Mouse (Mus musculus) liver, embryonic 13.5 days (tissue): ENCODE measurements around the gene Nkx2-3. TPM values are rescaled to one million over a fixed set of nuclear protein-coding genes. Genes with fewer than 3 reads are reported as not detected.

Experiments used
- ATAC-seq: fragments of 200-750 bp; cut with Nextera tagmentation; 2 replicates; pipeline ENCODE4 v1.8.0; 2017; ENCODE audit warnings: low read depth, mild to moderate bottlenecking, moderate number of reproducible peaks, moderate library complexity
- DNase-seq: peaks from one replicate; pipeline ENCODE4 v3.0.0; 2022
- H3K27ac ChIP-seq: fragments of 300-500 bp; sonication (generic); 2 replicates; pipeline ENCODE4 v1.5.1; 2015; ENCODE audit warnings: moderate library complexity, mild to moderate bottlenecking, inconsistent platforms
- H3K27me3 ChIP-seq: fragments of 300-500 bp; sonication (generic); 2 replicates; pipeline ENCODE4 v1.6.1; 2015; ENCODE audit warnings: mild to moderate bottlenecking, inconsistent platforms
- H3K36me3 ChIP-seq: fragments of 300-500 bp; sonication (generic); 2 replicates; pipeline ENCODE4 v1.6.1; 2015; ENCODE audit warnings: mild to moderate bottlenecking, inconsistent platforms
- H3K4me1 ChIP-seq: fragments of 300-500 bp; sonication (generic); replicated peaks from 2 replicates; pipeline ENCODE4 v1.6.1; 2015; ENCODE audit warnings: inconsistent platforms
- H3K4me2 ChIP-seq: fragments of 300-500 bp; sonication (generic); 2 replicates; pipeline ENCODE4 v1.6.1; 2015; ENCODE audit warnings: inconsistent platforms, mild to moderate bottlenecking, moderate library complexity
- H3K4me3 ChIP-seq: fragments of 300-500 bp; sonication (generic); replicated peaks from 2 replicates; pipeline ENCODE4 v1.5.1; 2015; ENCODE audit warnings: mild to moderate bottlenecking, inconsistent platforms
- H3K9ac ChIP-seq: fragments of 300-500 bp; sonication (generic); 2 replicates; pipeline ENCODE4 v1.6.1; 2015; ENCODE audit warnings: mild to moderate bottlenecking, inconsistent platforms
- H3K9me3 ChIP-seq: fragments of 300-500 bp; sonication (generic); replicated peaks from 2 replicates; pipeline ENCODE4 v1.6.1; 2016; ENCODE audit warnings: inconsistent platforms
- WGBS: fragments of 180-500 bp; shearing (Covaris S2); methylation state at CpG from one replicate; pipeline ENCODE4 v1.1.7; 2015; ENCODE audit not compliant: insufficient replicate concordance; 5-methylcytosine and 5-hydroxymethylcytosine counted together
- polyA plus RNA-seq: library from polyadenylated mRNA; unstranded; fragments of >200 nt; fragmentation: Nextera tagmentation; extraction: Ambion mirVana; gene quantifications from 2 replicates; pipeline ENCODE4 v1.2.1, GENCODE M21; 2015

Nkx2-3 gene
- polyA plus RNA-seq, 1 experiment from 2014 or later: 0.21 TPM

DNA sequence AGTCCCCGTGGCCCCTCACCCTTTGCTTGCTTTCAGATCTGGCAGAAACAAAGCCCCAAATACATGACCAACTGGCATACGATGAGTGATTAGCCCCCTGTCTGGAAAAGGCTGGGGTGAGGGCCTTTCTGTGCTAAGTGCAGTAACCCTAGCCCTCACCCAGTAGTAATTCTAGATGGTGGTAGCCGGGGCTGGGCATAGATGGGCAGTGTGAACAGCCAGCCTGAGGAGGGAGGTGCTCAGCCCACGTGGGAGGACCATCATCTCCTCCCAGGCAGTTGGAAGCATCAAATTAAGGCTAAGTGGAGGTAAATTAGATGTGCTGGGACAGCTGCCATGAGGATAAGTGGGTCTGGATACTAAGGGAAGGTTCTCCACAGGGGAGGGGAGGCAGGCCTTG is 17.0 kb downstream of the Nkx2-3 start:
- Histone ChIP-seq H3K4me1 (0 out of 2 replicates have a peak, but pooled peaks cover 5% of the 10 kb centered on the region), H3K9me3 (no peaks in the 10 kb centered on the region), H3K9ac (no peak overlapping the region), H3K27ac (no peak overlapping the region), H3K36me3 (no peaks in the 10 kb centered on the region), H3K4me2 (no peak overlapping the region), H3K27me3 (peaks cover 34% of the 10 kb centered on the region), H3K4me3 (no peak overlapping the region)
- ATAC-seq (no peak), DNase-seq (no peak)
- 53% methylated on average over 4 of the region's 4 CpGs for WGBS

DNA sequence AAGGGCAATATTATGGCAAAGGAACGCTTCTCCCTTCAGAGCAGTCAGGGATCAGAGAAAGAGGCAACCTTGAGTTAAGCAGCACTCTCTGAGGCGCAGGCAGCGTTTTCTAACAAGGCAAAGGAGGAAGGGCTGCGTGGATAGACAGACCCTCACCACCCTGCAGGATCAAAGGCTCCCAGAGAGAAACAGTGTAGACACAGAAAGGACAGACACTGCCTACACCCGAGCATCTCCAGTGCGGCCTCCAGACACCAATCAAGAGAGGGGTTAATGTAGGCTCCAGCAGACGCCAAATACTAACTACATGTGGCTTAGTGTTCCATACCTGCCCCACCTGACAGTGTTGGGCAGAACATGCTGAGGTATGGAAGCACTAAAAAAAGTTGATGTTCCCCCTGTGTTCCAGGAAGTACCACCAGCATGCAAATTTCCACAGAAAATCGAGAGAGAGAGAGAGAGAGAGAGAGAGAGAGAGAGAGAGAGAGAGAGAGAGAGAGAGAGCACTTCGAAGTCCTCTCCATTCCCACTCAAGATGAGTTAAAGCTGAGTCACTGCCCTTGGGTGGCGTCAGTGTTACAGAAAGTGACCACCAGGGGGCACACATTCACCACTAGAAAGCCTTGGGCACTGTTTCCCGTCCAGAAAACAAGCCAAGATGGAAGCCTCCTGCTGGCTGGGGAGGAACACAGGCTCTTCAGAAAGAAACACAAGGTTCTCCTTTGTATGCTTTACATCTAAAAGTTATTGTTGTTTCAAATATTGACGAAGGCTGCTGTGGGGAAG is 18.5 kb downstream of the Nkx2-3 start:
- no peak overlapping the region for H3K27ac ChIP-seq
- ATAC-seq (peak; percentile 73), DNase-seq (peak; percentile 67)
- no peak overlapping the region for H3K4me3 ChIP-seq
- no peaks in the 10 kb centered on the region for H3K36me3 ChIP-seq
- H3K9ac ChIP-seq: no peak overlapping the region
- 0 out of 2 replicates have a peak, but pooled peaks cover 5% of the 10 kb centered on the region for H3K4me1 ChIP-seq
- H3K27me3 ChIP-seq: peaks cover 23% of the 10 kb centered on the region
- H3K4me2 ChIP-seq: no peak overlapping the region
- WGBS: 26% methylated on average over 12 of the region's 12 CpGs
- no peaks in the 10 kb centered on the region for H3K9me3 ChIP-seq

DNA sequence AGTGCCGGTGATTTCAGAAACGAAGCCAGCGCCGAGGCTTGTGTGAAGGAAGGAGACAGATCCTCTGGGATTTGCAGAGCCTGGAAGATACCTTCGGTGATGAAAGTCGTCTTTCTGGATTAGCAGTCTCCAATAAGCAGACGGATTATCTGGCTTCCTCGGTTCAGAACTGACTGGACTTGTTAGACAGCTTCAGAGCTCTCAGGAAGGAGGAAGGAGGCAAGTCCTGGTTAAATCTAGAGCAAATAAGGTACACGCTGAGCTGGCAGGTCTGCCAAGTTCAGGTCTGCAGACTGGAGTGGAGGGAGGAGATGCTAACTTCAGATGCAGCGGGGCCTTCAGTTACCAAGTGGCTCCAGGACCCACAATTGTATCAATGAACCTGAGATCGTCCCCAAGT is 29.7 kb downstream of the Nkx2-3 start:
- Histone ChIP-seq H3K4me2 (no peak overlapping the region), H3K4me1 (no peaks in the 10 kb centered on the region; the same call in 1 of the 2 replicates), H3K27ac (no peak overlapping the region), H3K9ac (no peak overlapping the region), H3K9me3 (no peaks in the 10 kb centered on the region), H3K36me3 (no peaks in the 10 kb centered on the region), H3K4me3 (no peak overlapping the region), H3K27me3 (no peaks in the 10 kb centered on the region)
- DNase-seq: no peak
- no peak for ATAC-seq
- 57% methylated on average over 11 of the region's 11 CpGs for WGBS

DNA sequence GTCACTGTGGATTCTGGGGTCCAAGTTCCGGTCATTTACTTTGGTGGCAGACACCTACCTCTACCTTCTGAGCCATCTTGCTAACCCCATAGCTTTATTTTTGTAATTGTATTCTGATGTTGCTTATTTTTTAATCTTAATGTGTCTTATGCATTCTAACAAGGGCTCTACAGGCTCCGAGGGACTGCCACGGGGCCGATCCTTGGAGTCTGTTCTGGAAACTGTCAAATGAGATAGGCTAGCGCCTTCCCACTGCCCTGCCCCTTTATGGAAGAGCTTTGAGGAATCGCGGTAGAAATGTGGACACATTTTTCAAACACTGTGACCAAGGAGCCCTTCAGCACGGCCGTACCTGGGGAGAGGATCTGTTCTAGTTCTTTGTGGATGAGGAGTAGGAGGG is 30.7 kb downstream of the Nkx2-3 start:
- ATAC-seq: no peak
- WGBS: 64% methylated on average over 9 of the region's 9 CpGs
- Histone ChIP-seq H3K27ac (no peak overlapping the region), H3K4me2 (no peak overlapping the region), H3K27me3 (no peaks in the 10 kb centered on the region), H3K9ac (no peak overlapping the region), H3K9me3 (no peaks in the 10 kb centered on the region), H3K36me3 (no peaks in the 10 kb centered on the region), H3K4me3 (no peak overlapping the region), H3K4me1 (no peaks in the 10 kb centered on the region; the same call in 1 of the 2 replicates)
- DNase-seq: no peak

DNA sequence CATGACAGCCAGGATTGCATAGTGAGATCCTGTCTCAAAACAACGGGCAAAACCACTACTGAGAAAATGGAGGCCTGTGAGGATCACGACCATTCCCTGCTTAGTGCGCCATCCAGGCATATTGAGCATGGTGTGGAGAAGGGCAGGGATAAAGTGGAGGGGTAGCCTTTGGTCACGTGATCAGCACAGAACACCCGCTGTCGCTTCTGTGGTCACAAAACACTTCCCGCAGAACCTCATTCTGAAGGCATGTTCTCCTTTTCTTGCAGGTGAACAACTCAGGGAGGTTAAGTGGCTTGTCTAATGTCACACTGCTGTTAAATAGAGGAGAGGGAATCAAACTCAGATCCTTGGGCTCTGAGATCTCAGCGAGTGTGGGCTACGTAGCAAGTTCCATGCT is 33.4 kb downstream of the Nkx2-3 start:
- 46% methylated on average over 9 of the region's 9 CpGs for WGBS
- Histone ChIP-seq H3K27me3 (no peaks in the 10 kb centered on the region), H3K9me3 (no peaks in the 10 kb centered on the region), H3K4me1 (no peaks in the 10 kb centered on the region; the same call in 1 of the 2 replicates), H3K9ac (no peak overlapping the region), H3K4me3 (no peak overlapping the region), H3K36me3 (no peaks in the 10 kb centered on the region), H3K4me2 (no peak overlapping the region), H3K27ac (no peak overlapping the region)
- DNase-seq (no peak), ATAC-seq (no peak)

DNA sequence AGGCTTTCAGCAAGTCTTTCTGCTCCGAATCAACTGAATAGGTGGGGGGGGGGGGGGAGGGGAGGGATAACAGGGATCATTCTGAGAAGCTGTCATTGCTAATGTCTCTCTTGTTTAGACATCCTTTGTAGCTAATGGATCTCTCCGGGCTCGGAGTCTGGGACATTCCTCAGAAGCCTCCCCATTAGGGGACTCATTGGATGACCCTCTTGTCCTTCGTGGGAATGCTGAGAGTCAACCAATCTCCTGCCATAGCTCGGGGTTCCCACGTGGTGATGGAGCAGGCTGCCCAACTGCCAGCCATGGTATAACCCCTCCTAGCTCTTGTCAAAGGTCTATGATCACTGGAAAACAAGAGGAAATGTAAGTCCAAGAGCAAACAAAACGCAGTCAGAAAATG is 34.7 kb downstream of the Nkx2-3 start:
- no peaks in the 10 kb centered on the region; the same call in 1 of the 2 replicates for H3K4me1 ChIP-seq
- no peak overlapping the region for H3K4me2 ChIP-seq
- no peaks in the 10 kb centered on the region for H3K9me3 ChIP-seq
- H3K27me3 ChIP-seq: peaks cover 6% of the 10 kb centered on the region; the same call in 1 of the 2 replicates
- WGBS: 48% methylated on average over 7 of the region's 7 CpGs
- H3K36me3 ChIP-seq: no peaks in the 10 kb centered on the region
- ATAC-seq (no peak), DNase-seq (no peak)
- no peak overlapping the region for H3K27ac ChIP-seq
- no peak overlapping the region for H3K4me3 ChIP-seq
- no peak overlapping the region for H3K9ac ChIP-seq

DNA sequence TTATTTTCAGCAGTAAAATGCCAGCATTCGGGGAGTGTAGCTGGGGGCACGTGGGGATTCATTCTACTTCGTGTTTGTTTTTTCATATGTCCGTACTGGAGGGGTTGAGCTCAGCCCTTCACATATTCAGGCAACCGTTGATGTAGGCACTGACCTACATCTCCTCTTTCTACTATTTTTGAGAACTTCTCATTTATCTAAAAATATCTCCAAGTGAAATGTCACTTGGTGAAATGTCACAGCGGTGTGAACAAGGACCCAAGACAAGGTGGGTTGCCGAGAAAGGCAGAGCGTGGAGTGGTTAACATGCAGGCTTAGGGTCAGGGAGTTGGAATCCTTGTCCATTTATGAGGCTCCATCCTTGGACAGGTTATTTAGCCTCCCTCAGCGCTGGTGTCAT is 35.1 kb downstream of the Nkx2-3 start:
- Histone ChIP-seq H3K36me3 (no peaks in the 10 kb centered on the region), H3K4me3 (no peak overlapping the region), H3K4me1 (no peaks in the 10 kb centered on the region; the same call in 1 of the 2 replicates), H3K4me2 (no peak overlapping the region), H3K9me3 (no peaks in the 10 kb centered on the region), H3K27me3 (peaks cover 10% of the 10 kb centered on the region; the same call in 1 of the 2 replicates), H3K27ac (no peak overlapping the region), H3K9ac (no peak overlapping the region)
- WGBS: 53% methylated on average over 9 of the region's 9 CpGs
- DNase-seq (no peak), ATAC-seq (no peak)

DNA sequence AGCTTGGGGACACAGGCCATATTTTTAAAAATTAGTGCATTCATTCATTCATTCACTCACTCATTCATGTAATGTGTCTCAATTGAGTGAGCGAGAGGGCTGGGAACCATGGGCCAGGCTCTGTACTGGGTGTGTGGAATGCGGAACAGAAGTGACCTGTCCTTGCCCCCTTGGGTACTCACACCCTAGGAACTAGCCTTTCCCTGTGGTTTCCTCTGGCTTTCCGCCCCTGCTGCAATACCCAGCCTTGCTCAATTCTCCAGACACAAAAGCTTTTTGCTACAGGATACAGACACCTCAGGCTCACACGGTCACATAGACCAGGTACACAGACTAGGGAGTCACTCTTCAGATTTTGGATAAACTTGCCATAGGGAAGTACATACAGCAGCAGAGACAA is 36.2 kb downstream of the Nkx2-3 start:
- Histone ChIP-seq H3K36me3 (no peaks in the 10 kb centered on the region), H3K27me3 (peaks cover 21% of the 10 kb centered on the region; the same call in 1 of the 2 replicates), H3K9ac (no peak overlapping the region), H3K4me3 (no peak overlapping the region), H3K4me2 (no peak overlapping the region), H3K27ac (no peak overlapping the region), H3K4me1 (no peaks in the 10 kb centered on the region; the same call in 1 of the 2 replicates), H3K9me3 (no peaks in the 10 kb centered on the region)
- DNase-seq (no peak), ATAC-seq (no peak)
- WGBS: 59% methylated on average over 4 of the region's 4 CpGs

DNA sequence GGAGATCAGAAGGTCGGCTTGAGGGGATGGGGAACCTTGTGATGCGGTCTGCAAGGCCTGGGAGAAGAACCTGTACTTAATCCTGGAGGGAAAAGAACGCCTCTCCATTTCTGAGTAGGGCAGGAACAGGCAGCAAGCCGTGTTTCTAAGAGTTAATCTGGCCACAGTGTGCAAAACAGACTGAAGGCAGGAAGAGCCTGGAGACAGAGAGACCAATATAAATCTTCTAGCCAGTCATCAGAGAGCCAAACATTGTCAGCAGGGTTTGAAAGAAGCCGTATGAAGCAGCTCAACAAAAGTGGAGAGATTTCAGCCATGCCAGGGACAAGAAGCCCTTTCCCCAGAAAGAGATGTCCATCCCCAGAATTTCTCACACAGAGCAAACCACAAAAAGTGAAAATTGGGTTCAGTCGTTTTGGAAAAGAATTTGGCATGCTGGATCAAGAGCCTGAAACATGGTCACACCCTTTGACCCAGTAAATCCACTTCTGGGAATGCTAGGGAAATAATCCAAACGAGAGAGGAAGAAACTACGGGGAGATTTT is 39.2 kb downstream of the Nkx2-3 start:
- 41% methylated on average over 8 of the region's 8 CpGs for WGBS
- Histone ChIP-seq H3K4me3 (no peak overlapping the region), H3K9me3 (no peaks in the 10 kb centered on the region), H3K4me2 (no peak overlapping the region), H3K36me3 (no peaks in the 10 kb centered on the region), H3K9ac (no peak overlapping the region), H3K4me1 (no peaks in the 10 kb centered on the region; the same call in 1 of the 2 replicates), H3K27me3 (peaks cover 33% of the 10 kb centered on the region), H3K27ac (no peak overlapping the region)
- no peak for DNase-seq
- no peak for ATAC-seq

DNA sequence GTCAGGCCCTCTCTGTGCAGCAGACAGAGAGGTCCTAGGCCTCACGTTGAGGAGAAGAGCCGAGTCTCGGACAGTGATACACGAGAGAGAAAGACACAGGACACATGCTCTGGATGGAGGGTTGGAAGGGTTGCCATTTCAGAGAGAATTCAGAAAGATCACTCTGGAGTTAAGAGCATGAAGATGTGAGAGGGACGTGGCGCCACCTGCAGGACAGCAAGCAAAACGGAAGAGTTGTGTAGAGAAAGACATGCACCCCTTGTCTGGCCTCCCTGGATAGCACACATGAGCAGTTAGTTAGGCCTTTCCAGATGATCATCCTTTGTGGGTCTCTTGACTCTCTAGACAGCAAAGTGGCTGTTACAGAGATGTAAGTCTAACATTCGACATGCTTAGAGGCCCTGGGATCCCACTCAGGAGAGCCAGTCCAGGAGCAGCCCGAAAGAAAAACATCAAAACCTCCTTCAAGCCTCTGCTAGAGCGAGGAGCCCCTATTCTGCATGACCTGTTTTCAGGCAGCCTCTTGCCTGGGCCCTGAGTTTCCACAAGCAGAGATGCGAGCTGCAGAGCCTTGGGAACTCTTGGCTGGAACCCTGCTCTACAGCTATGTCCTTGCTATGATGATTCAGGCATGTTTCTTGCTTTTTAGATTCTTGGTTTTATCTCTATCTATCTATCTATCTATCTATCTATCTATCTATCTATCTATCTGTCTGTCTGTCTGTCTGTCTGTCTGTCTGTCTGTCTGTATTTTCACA is 43.8 kb downstream of the Nkx2-3 start:
- no peak overlapping the region for H3K9ac ChIP-seq
- no peak overlapping the region for H3K4me3 ChIP-seq
- no peaks in the 10 kb centered on the region for H3K36me3 ChIP-seq
- peaks cover 33% of the 10 kb centered on the region for H3K27me3 ChIP-seq
- no peak for ATAC-seq
- no peak overlapping the region for H3K4me2 ChIP-seq
- DNase-seq: no peak
- H3K9me3 ChIP-seq: no peaks in the 10 kb centered on the region
- peaks cover 4% of the 10 kb centered on the region; the same call in 1 of the 2 replicates for H3K4me1 ChIP-seq
- WGBS: 32% methylated on average over 11 of the region's 11 CpGs
- no peak overlapping the region for H3K27ac ChIP-seq

DNA sequence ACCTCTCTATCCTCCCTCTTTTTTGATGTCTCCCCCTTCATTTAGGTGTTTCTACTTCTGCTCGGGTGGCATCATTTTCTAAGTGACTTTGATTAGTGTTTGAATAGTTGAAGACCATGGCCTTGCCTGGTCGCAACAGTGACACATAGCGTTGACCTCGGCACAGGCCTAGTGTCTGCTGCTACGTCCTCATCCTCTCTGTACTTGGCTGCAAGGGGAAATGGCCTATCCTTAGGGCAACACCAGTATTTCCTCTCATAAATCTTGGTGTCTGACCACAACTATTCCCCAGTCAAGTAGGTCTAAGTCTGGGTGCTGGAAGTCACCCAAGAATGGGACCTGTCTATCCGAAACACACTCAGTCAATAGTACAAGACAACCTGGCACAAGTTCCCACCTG is 47.5 kb downstream of the Nkx2-3 start:
- DNase-seq (no peak), ATAC-seq (no peak)
- Histone ChIP-seq H3K9me3 (no peaks in the 10 kb centered on the region), H3K4me2 (no peak overlapping the region), H3K9ac (no peak overlapping the region), H3K27ac (no peak overlapping the region), H3K4me3 (no peak overlapping the region), H3K36me3 (peaks cover 23% of the 10 kb centered on the region), H3K27me3 (peaks cover 6% of the 10 kb centered on the region), H3K4me1 (peaks cover 12% of the 10 kb centered on the region)
- 55% methylated on average over 6 of the region's 6 CpGs for WGBS
